Mouse (Mus musculus) heart, adult 2 months (tissue): ENCODE measurements around the gene Trir.

ENCODE experiments used
- CTCF ChIP-seq: fragments of 200-600 bp; IDR thresholded peaks from 2 replicates; pipeline ENCODE4 v1.8.1; 2022; ENCODE audit warnings: antibody characterized with exemption, mild to moderate bottlenecking, moderate library complexity
- POLR2A ChIP-seq: fragments of 200-500 bp; IDR thresholded peaks from 2 replicates; pipeline ENCODE4 v1.6.1; 2011; ENCODE audit warnings: mild to moderate bottlenecking, low read depth, low read length, control low read depth; ENCODE audit not compliant: insufficient read depth

- TF ChIP-seq POLR2A (no peak), CTCF (no peak)
Measured at GRCm38 (mm10) chr8:85073041-85073612, 46.5 kb downstream of the Trir start.
